Mouse (Mus musculus) stomach, embryonic 14.5 days (tissue): ENCODE measurements around the gene Gse1. TPM values are rescaled to one million over a fixed set of nuclear protein-coding genes. Genes with fewer than 3 reads are reported as not detected.
A peak's percentile ranks its signal among the peaks of the same experiment; 100 is the strongest.
"Not testable (repeated sequence)": the region's sequence is repeated elsewhere in the genome, so short reads cannot be mapped to it uniquely, and the experiment has no call there.

ENCODE experiments used
- ATAC-seq: fragments of 200-750 bp; cut with Nextera tagmentation; 2 replicates; pipeline ENCODE4 v1.8.0; 2017; ENCODE audit warnings: low read depth, moderate TSS enrichment; ENCODE audit not compliant: insufficient number of reproducible peaks, insufficient read depth, low FRiP score
- H3K27ac ChIP-seq: fragments of 300-500 bp; sonication (generic); 2 replicates; pipeline ENCODE4 v1.5.1; 2014; ENCODE audit warnings: mild to moderate bottlenecking, low read length, moderate library complexity, mixed read lengths
- H3K27me3 ChIP-seq: fragments of 300-500 bp; sonication (generic); 2 replicates; pipeline ENCODE4 v1.6.1; 2014; ENCODE audit warnings: low read length, control low read depth, mixed read lengths; ENCODE audit not compliant: control insufficient read depth, insufficient read depth
- H3K36me3 ChIP-seq: fragments of 300-500 bp; sonication (generic); 2 replicates; pipeline ENCODE4 v1.6.1; 2014; ENCODE audit warnings: mild to moderate bottlenecking, control low read depth, low read length, moderate library complexity, mixed read lengths; ENCODE audit not compliant: control insufficient read depth, insufficient read depth
- H3K4me1 ChIP-seq: fragments of 300-500 bp; sonication (generic); 2 replicates; pipeline ENCODE4 v1.6.1; 2014; ENCODE audit warnings: low read length, control low read depth, mixed read lengths; ENCODE audit not compliant: control insufficient read depth, insufficient read depth
- H3K4me2 ChIP-seq: fragments of 300-500 bp; sonication (generic); replicated peaks from 2 replicates; pipeline ENCODE4 v1.6.1; 2014; ENCODE audit warnings: low read depth, low read length, control low read depth
- H3K4me3 ChIP-seq: fragments of 300-500 bp; sonication (generic); 2 replicates; pipeline ENCODE4 v1.5.1; 2014; ENCODE audit warnings: low read depth, low read length, control low read depth
- H3K9ac ChIP-seq: fragments of 300-500 bp; sonication (generic); replicated peaks from 2 replicates; pipeline ENCODE4 v1.6.1; 2014; ENCODE audit warnings: low read depth, mild to moderate bottlenecking, control low read depth, low read length, moderate library complexity, mixed read lengths
- H3K9me3 ChIP-seq: fragments of 300-500 bp; sonication (generic); 2 replicates; pipeline ENCODE4 v1.6.1; 2016; ENCODE audit warnings: low read depth, low read length, control low read depth; ENCODE audit not compliant: control insufficient read depth
- WGBS: fragments of 180-500 bp; shearing (Covaris S2); extraction: QIAGEN DNeasy Blood & Tissue Kit; methylation state at CpG from one replicate; pipeline ENCODE4 v1.1.7; 2014; 5-methylcytosine and 5-hydroxymethylcytosine counted together
- polyA plus RNA-seq: library from polyadenylated mRNA; unstranded; fragments of >200 nt; fragmentation: Nextera tagmentation; extraction: Ambion mirVana; gene quantifications from 2 replicates; pipeline ENCODE4 v1.2.1, GENCODE M21; 2014

Gse1 gene
- polyA plus RNA-seq, 1 experiment from 2014 or later: 11.1 TPM

GRCm38 (mm10) chr8:120352096-120352495, 123.8 kb downstream of the Gse1 start:
- Histone ChIP-seq H3K36me3 (no peaks in the 10 kb centered on the region), H3K4me3 (no peak overlapping the region), H3K27me3 (no peaks in the 10 kb centered on the region), H3K4me2 (no peak overlapping the region), H3K9me3 (no peaks in the 10 kb centered on the region), H3K27ac (no peak overlapping the region), H3K9ac (no peak overlapping the region), H3K4me1 (peaks cover 11% of the 10 kb centered on the region; the same call in 1 of the 2 replicates)
- no peak for ATAC-seq
- WGBS: 36% methylated on average over 10 of the region's 10 CpGs

- Histone ChIP-seq H3K9ac (no peak overlapping the region), H3K4me3 (no peak overlapping the region), H3K27me3 (no peaks in the 10 kb centered on the region), H3K4me2 (no peak overlapping the region), H3K36me3 (no peaks in the 10 kb centered on the region), H3K4me1 (peaks cover 13% of the 10 kb centered on the region; the same call in 1 of the 2 replicates), H3K9me3 (no peaks in the 10 kb centered on the region), H3K27ac (no peak overlapping the region)
- 35% methylated on average over 9 of the region's 9 CpGs for WGBS
- ATAC-seq: no peak
These were observed 127.8 kb downstream of the Gse1 start for GRCm38 (mm10) chr8:120356067-120356466.

- peaks cover 3% of the 10 kb centered on the region; the same call in 1 of the 2 replicates for H3K4me1 ChIP-seq
- 85% methylated on average over 6 of the region's 6 CpGs for WGBS
These were observed 129.2 kb downstream of the Gse1 start for GRCm38 (mm10) chr8:120357504-120357903.

GRCm38 (mm10) chr8:120361301-120361700, 133.0 kb downstream of the Gse1 start:
- Histone ChIP-seq H3K9me3 (no peaks in the 10 kb centered on the region), H3K27ac (no peak overlapping the region), H3K4me1 (peaks cover 16% of the 10 kb centered on the region; the same call in 1 of the 2 replicates), H3K27me3 (no peaks in the 10 kb centered on the region), H3K4me2 (no peak overlapping the region), H3K9ac (no peak overlapping the region), H3K4me3 (no peak overlapping the region), H3K36me3 (no peaks in the 10 kb centered on the region)
- ATAC-seq: no peak
- 81% methylated on average over 8 of the region's 8 CpGs for whole genome bisulfite sequencing

More at GRCm38 (mm10) chr8:120357504-120357903, 129.2 kb downstream of the Gse1 start:
- H3K9me3 ChIP-seq: no peaks in the 10 kb centered on the region
- H3K27ac ChIP-seq: no peak overlapping the region
- H3K36me3 ChIP-seq: no peaks in the 10 kb centered on the region
- H3K27me3 ChIP-seq: no peaks in the 10 kb centered on the region
- no peak overlapping the region for H3K4me2 ChIP-seq
- ATAC-seq: no peak
- no peak overlapping the region for H3K4me3 ChIP-seq
- no peak overlapping the region for H3K9ac ChIP-seq

- Histone ChIP-seq H3K36me3 (no peaks in the 10 kb centered on the region), H3K27ac (peak overlapping the region; percentile 15; the same call in 1 of the 2 replicates), H3K4me3 (no peak overlapping the region), H3K4me2 (no peak overlapping the region), H3K9ac (no peak overlapping the region), H3K27me3 (no peaks in the 10 kb centered on the region), H3K9me3 (no peaks in the 10 kb centered on the region), H3K4me1 (peaks cover 25% of the 10 kb centered on the region)
- 59% methylated on average over 10 of the region's 10 CpGs for WGBS
- ATAC-seq: no peak
These were observed 135.4 kb downstream of the Gse1 start for GRCm38 (mm10) chr8:120363552-120364071.

- no peak; the same call in 1 of the 2 replicates for ATAC-seq
- peak overlapping the region; percentile 15; the same call in 1 of the 2 replicates for H3K27ac ChIP-seq
These were observed 136.0 kb downstream of the Gse1 start for GRCm38 (mm10) chr8:120364093-120364725.

GRCm38 (mm10) chr8:120366840-120367239, 138.6 kb downstream of the Gse1 start:
- Histone ChIP-seq H3K27me3 (no peaks in the 10 kb centered on the region), H3K9me3 (no peaks in the 10 kb centered on the region), H3K4me2 (no peak overlapping the region), H3K27ac (no peak overlapping the region), H3K4me3 (no peak overlapping the region), H3K9ac (no peak overlapping the region), H3K4me1 (peaks cover 36% of the 10 kb centered on the region), H3K36me3 (no peaks in the 10 kb centered on the region)
- ATAC-seq: no peak
- whole genome bisulfite sequencing: 75% methylated on average over 6 of the region's 6 CpGs

More at GRCm38 (mm10) chr8:120364093-120364725, 136.0 kb downstream of the Gse1 start:
- Histone ChIP-seq H3K9me3 (no peaks in the 10 kb centered on the region), H3K36me3 (no peaks in the 10 kb centered on the region), H3K4me1 (peaks cover 31% of the 10 kb centered on the region), H3K4me2 (no peak overlapping the region), H3K9ac (no peak overlapping the region), H3K4me3 (no peak overlapping the region), H3K27me3 (no peaks in the 10 kb centered on the region)
- 47% methylated on average over 7 of the region's 7 CpGs for WGBS

- peaks cover 37% of the 10 kb centered on the region for H3K4me1 ChIP-seq
- ATAC-seq: not testable (repeated sequence)
- 83% methylated on average over 1 of the region's 1 CpGs for WGBS
These were observed 139.9 kb downstream of the Gse1 start for GRCm38 (mm10) chr8:120368191-120368590.

More at GRCm38 (mm10) chr8:120368191-120368590, 139.9 kb downstream of the Gse1 start:
- H3K4me3 ChIP-seq, H3K4me2 ChIP-seq, H3K27me3 ChIP-seq, H3K9me3 ChIP-seq, H3K36me3 ChIP-seq, H3K9ac ChIP-seq: not testable (repeated sequence)
- H3K27ac ChIP-seq: peak overlapping the region; percentile 66
